Mouse (Mus musculus): ENCODE measurements around the gene Slc31a1. TPM values are rescaled to one million over a fixed set of nuclear protein-coding genes. Genes with fewer than 3 reads are reported as not detected.

The Slc31a1 gene
- total RNA-seq, 2 experiments from 2014 or later: 27.9 to 29.8 TPM

DNA sequence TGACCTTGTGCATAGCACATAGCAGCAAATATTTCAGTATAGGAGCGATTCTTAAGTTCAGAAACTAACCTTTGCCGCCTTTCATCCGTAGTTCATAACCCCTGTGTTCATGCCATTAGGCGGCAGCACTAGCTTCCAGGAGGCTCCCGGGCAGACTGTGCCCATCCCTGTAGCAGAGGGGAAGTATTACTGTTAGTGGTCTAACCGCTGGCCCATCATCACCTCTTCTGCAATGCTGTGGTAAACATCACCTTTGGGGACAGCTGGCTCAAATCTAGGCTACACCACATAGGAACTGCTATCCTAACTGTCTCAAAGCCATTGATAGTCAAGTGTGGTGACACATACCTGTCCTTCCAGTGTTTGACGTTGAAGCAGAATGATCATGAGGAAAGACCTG is 31.4 kb downstream of the Slc31a1 start:
- no peak for DNase-seq (ENCODE audit: low spot score in 2 of 2)
- intact Hi-C loops (cut with DNase I): no loop called here

DNA sequence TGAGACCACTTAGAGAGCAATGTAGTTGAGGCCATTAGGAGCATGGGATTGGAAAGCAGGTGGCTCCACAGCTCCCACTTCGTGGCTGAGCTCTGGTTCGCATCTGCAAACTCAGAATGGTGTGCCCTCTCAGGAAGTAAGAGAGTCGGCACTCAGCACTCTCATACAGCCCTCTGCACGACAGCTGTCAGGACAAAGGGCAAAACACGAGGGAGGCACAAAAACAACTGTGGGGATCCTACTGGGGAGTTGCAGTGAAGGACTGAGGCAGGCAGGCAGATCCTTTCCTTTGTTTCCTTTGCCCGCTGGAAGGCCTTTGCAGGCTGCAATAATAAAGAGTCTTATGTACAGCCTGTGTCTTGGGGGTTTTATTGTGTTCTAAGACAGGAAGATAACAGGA is 32.9 kb downstream of the Slc31a1 start:
- no peak for DNase-seq (ENCODE audit: low spot score in 2 of 2)
- intact Hi-C loops (cut with DNase I): no loop called here

DNA sequence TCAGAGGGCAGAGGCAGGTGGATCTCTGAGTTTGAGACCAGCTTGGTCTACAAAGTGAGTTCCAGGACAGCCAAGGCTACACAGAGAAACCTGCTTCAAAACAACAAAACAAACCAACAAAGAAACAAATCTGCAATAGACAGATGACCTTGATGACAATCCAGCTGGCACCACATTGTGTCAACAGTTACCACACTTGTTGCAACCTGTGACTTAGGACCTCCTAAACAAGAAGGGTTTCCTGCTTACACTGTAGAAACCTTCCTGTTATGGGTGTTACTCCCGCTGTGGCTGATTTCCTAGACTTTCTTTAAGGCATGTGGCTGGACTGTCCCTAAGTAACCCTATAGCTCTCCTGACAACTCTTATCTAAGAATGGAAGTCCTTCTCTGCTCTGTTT is 35.3 kb downstream of the Slc31a1 start:
- intact Hi-C loops (cut with DNase I): no loop called here
- DNase-seq (ENCODE audit: low spot score in 2 of 2): no peak

DNA sequence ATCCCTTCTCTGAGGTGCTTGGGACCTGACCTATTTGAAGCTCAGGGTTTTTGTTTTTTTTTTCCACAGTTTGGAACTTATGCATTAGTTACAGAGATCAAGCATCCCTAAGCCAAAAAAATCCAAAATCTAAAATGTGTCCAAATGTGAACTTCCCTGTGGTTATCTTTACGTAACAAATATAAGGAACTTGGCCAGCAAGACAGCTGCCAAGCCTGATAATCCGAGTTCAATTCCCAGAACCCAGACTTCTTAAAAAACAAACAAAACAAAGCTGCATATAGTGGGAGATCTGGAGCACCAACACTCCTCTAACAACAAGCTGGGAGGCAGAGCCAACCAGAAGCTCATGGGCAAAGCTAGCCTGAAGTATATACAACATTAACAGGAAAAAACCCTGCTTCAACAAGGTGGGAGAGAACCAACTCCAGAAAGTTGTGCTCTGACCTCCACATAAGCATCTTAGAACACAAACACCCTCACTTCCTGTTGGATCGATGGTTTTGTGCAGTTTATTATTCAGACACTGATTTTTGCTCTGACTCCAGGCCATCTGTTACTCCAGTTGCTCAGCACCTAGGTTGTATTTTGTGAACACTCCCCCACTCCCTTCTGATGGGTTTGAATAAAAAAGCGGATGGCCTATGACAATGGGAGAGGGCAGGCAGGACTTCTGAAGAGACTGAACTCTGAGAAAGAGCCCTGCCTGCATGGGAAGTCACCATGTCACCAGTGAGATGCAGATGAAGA is 37.3 kb downstream of the Slc31a1 start:
- intact Hi-C loops (cut with DNase I): no loop called here
- DNase-seq (ENCODE audit: low spot score in 2 of 2): no peak

DNA sequence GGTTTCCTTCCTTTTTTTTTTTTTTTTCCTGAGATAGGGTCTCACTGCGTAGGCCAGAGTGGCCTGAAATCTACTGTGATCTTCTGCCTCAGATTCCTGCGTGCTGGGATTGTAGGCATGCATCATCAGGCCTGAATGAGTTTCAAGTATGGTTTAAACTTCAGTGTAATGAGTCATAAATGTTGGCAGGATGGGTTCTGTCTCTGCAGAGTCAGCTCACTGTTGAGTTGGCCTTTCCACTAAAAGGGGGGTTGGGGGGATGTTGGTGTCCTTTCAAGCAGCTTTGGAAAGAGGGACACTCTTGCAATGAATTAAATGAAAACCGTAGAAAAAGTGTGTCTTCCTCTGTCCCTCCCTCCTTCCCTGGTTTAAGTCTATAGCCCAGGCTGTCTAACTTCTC is 38.4 kb downstream of the Slc31a1 start:
- intact Hi-C loops (cut with DNase I): no loop called here
- peak in 1 of 2 experiments; percentile 17 for DNase-seq (ENCODE audit: low spot score in 2 of 2)

DNA sequence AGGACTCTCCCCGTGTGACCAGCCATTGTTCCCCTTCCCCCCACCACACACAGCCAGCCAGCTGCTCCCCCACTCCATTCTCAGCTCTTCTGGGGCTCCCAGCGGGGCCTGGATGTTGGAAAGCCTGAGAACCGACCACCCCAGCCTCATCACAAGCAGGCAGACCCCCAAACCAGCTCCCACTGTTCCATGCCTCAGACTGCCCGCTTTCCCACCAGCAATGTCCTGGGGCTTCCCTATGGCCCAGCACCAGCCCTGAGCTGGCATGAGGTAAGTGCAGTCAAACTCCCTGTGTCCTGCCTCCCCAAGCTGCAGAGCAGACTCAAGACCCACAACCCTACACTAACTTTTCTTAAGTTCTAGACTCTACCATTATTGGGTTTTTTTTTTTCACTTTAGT is 45.6 kb downstream of the Slc31a1 start:
- intact Hi-C loops (cut with DNase I): loop anchor here (5.0 kb wide), 2 partner anchors 44 to 66 kb away; partner anchors contain the start of genes Fkbp15, Slc31a1 and Wdr31
- no peak for DNase-seq (ENCODE audit: low spot score in 2 of 2)

DNA sequence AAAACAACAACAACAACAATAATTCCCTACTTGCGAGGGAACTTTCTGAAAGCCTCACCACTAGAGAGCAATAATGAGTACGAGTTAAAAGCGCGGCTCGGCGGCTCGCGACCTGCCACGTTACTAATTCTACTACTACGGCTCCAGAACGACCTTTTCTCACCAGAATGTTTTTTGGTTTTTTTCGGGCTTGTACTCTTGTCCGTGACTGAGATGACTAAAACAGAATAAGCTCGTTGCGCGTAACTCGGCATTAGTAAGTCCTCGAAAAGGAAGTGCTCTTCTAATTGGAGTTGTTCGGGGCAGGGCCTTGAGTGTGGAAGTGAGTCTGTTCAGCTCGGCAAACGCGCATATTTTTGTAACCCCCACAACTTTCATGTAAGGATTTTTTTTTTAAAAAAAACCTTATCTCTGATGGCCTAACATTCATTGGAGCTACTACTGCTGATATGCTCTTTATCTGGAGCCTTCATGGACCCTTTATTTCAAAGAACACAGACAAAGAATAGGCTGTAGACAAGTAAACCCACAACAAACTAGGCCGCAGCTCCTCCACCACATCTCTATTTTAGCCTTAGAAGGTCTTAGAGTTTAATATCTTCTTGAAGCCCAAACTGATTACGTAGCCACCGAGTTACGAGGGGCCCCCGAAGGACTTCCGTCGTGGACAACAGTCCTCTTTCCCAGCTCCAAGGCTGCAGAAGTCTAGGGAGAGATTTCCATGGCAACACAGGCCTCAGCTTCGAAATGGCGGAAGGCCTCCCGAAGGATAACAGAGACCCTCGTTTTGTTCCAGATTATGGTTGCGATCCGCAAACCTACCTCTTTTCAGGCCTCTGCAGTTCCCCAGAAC is 47.4 kb downstream of the Slc31a1 start:
- intact Hi-C loops (cut with DNase I): loop anchor here (5.0 kb wide), 2 partner anchors 46 to 64 kb away; partner anchors contain the start of genes Fkbp15, Slc31a1 and Wdr31
- peak; percentile 44 to 47 for DNase-seq (ENCODE audit: low spot score in 2 of 2)

DNA sequence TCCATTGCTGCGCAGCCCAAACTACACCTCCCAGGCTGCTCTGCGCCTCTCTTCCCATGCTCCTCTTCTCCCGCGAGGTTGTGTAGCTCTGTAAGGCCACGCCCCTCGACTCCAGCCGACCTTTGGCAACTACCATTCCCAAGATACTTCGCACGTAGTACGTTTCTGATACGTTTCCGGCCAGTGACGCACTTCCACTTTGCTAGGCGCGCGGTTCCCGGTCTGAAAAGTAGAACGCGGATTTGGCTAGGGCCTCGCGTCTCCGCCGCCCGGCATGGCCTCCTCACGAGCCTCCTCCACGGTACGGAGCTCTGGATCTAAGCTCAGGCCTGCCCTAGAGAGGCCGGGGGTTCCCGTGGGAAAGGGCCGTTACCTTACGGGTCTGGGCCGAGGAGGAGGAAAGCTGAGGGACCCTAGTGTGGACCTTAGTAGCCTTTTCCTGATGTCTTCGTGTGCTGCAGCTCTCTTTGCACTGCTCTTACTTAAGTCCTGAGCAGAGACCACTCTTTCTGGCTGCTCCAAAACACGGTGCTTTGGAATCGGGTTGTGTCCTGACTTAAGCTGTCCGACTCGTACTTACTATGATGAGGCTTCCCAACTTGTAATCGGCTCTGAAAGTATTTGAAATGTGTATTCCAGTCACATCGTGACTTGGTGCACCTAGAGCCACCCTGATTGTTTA is 48.2 kb downstream of the Slc31a1 start, which contains the start of the genes Cdc26 and Prpf4:
TSS of gene Cdc26 (minus strand) at position 42 of the 682 bp plus-strand sequence.
TSS of gene Prpf4 (plus strand) at position 197 of the 682 bp plus-strand sequence.
- DNase-seq (ENCODE audit: low spot score in 2 of 2): peak; percentile 99
- intact Hi-C loops (cut with DNase I): loop anchor here (5.0 kb wide), 2 partner anchors 46 to 64 kb away; partner anchors contain the start of genes Fkbp15, Slc31a1 and Wdr31

DNA sequence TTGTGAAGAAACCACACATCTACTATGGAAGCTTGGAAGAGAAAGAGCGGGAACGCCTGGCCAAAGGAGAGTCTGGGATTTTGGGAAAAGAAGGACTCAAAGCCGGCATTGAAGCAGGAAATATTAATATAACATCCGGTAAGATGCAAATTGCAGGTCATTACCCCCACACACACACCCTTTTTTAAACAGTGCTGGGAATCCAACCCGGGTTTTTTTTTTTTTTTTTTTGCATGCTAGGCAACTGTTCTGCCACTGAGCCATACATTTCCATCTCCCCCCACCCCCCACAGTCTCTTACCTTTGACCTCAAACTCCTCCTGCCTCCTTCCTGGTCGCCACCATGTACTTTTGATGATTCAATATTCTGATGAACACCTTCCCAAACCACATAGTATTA is 49.1 kb downstream of the Slc31a1 start:
- DNase-seq (ENCODE audit: low spot score in 2 of 2): no peak
- intact Hi-C loops (cut with DNase I): loop anchor here (5.0 kb wide), 2 partner anchors 47 to 63 kb away; partner anchors contain the start of genes Fkbp15, Slc31a1 and Wdr31

DNA sequence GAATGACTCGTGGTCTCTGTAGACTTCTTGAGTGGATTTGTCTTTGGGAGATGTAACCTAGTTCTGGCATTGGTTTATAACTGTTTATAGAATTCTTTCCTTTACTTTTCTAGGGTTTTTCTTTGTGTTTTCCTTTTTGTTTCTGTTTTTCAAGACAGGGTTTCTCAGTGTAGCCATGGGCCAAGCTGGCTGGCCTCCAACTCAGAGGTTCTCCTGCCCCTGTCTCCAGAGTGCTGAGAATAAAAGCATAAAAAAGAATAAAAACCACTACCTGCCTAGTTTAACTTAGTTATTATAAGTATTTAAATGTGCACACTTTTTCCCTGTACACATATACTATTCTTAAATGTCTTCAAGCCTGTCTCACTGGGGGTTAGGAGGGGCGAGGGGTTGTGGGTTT is 49.8 kb downstream of the Slc31a1 start:
- DNase-seq (ENCODE audit: low spot score in 2 of 2): no peak
- intact Hi-C loops (cut with DNase I): no loop called here

DNA sequence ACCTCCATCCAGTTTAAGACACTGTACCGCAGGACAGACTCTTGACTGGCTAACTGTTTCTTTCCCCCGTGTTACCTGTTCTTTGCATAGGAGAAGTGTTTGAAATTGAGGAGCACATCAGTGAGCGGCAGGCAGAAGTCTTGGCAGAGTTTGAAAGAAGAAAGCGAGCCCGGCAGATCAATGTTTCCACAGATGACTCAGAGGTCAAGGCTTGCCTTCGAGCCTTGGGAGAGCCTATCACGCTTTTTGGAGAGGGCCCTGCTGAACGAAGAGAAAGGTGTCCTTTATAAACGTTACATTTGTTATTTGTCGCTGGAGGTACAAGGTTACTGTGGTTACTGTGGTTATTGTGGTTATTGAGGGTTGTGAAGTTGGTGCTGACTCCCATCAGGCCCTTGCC is 51.1 kb downstream of the Slc31a1 start:
- intact Hi-C loops (cut with DNase I): no loop called here
- DNase-seq (ENCODE audit: low spot score in 2 of 2): no peak

DNA sequence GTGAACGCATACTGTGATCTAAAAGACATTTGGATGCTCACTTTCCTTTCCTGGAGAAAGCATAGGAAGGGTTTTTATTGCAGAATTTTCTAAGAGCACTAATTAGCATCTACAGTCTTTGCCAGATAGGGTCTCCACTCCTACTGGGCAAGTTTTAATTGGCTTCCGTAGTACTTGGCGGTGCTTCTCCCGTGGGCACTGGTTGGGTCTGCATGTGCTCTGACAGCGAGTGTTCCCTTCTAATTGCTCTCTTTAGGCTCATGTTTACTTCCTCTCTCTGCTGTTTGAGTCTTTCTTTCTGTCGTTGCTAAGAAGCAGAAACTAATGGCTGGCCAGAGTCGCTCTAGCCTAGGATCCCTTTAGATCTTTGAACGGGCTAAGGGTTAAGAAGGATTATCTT is 57.9 kb downstream of the Slc31a1 start:
- intact Hi-C loops (cut with DNase I): no loop called here
- DNase-seq (ENCODE audit: low spot score in 2 of 2): peak in 1 of 2 experiments; percentile 51

DNA sequence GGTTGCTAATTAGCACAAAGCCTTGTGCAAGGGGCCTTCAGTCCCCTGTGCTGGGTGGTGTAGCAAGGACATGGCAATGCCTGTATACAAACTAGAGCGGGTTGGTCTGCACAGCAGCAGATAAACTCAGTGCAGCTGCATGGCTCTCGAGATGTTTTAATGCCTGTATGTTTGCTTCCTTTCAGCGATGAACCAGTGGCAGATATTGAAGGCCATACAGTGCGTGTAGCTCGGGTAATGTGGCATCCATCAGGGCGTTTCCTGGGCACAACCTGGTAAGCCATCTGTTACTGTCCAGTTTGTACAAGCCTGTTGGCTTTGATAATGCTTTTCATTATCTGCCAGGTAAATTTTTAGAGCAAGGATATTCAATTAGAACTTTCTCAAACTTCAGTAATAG is 58.6 kb downstream of the Slc31a1 start:
- intact Hi-C loops (cut with DNase I): no loop called here
- DNase-seq (ENCODE audit: low spot score in 2 of 2): no peak

DNA sequence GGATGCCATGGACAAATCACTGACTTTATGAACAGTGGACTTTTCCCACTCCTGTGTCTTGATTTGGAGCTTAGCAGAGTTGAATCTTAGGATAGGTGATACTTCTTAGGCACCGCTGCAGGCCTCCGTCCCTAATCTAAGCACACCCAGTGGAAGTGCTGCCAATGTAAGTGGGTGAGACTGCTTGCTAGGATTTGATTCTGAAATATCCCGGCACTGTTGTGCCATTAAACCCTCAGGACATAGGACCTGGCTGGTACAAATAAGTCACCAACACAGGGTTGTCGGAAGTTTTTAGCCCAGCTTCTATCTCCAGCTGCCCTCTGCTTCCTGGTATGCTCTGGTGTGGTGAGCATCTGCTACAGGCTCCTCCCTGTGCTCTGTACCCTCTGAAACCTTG is 65.4 kb downstream of the Slc31a1 start:
- intact Hi-C loops (cut with DNase I): no loop called here
- no peak for DNase-seq (ENCODE audit: low spot score in 2 of 2)

DNA sequence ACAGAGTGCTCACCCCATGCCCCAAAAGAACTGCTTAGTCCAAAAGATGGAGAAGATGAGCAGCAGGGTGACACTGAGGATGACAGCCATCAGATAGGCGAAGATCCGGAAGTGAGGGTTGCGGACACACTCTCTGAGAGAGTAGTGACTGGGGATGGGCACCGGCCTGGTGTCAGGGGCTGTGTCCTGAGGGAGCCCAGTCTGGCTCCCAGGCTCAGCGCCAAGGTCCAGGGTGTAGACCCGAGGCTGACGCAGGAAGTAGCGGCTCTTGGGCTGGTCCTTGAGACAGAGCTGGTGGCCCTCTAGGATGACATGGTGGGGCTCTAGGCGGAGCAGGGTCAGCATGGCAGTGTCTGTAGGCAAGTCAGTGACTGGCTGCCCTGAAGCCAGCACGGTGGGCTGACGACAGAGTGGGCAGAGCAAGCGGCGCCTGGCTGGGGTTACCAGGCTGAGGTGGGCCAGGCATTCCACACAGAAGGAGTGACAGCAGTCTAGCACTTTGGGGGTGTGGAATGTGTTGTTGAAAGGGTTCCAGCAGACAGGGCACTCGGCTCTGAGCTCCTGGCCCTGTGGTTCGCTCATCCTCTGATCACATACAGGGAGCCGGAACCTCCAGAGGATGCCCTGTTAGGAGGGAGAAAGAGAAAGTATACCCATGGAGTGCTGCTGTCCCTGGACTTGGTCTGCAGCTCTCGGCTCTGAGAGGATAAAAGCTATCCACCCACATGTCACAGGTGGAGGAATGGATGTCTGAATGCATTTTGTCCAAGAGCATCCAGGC is 67.6 kb downstream of the Slc31a1 start:
- no peak for DNase-seq (ENCODE audit: low spot score in 2 of 2)
- intact Hi-C loops (cut with DNase I): no loop called here

DNA sequence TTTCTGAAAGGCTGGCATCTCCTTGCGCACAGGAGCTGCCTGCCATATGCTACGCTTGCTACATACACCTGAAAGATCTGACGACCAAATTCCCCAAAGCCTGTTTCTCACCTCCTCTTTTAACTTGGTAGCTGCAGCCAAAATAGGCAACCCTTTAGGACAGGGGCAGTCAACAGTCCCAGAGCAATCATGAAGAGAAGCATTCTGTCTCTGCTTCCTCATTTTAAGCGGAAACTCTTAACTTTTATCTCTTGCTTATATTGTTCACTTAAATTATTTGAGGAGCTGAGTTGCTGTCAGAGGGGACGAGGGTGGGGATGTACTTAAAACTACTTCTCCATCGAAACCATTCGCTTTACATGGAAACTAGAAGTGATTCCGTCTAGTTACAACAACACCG is 69.1 kb downstream of the Slc31a1 start:
- no peak for DNase-seq (ENCODE audit: low spot score in 2 of 2)
- intact Hi-C loops (cut with DNase I): no loop called here

DNA sequence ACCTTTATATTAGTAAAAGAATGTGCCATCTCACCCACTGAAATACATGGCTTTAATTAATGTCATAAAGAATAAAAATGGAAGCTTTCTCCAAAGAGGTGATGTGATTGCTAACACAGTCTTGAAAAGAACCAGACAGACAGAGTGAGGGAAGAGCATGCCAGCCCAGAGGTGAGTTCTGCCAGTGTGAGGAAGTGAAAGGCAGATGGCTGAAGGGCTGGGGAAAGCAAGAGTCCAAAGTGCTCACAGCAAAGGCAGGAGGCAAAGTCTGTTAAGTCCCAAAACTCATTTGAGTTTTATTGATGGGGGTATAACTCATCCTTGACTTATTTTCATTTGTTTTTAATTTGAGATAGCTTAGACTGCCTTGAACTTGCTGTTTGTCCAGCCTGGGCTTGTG is 70.2 kb downstream of the Slc31a1 start:
- no peak for DNase-seq (ENCODE audit: low spot score in 2 of 2)
- intact Hi-C loops (cut with DNase I): no loop called here

DNA sequence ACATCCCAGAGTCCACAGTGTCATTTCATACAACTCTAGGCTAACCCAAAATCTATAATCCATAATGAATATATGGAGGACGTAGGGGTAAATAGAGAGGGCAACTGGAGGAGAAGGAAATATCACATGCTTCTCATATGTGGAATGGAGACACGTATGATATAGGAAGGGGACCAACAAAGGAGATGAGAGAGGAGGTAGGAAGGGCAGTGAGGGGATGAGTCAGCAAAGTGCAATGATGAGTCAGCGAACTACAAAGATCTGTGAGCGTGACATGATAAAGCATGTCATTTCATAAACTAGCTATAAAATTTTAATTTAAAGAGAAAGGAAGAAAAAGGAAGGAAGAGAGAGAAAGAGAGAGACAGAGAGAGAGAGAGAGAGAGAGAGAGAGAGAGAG is 71.0 kb downstream of the Slc31a1 start:
- DNase-seq (ENCODE audit: low spot score in 2 of 2): no peak
- intact Hi-C loops (cut with DNase I): no loop called here

All from left cerebral cortex, postnatal 14 days (tissue).